Mouse (Mus musculus): ENCODE measurements around the gene Pgghg.

DNA sequence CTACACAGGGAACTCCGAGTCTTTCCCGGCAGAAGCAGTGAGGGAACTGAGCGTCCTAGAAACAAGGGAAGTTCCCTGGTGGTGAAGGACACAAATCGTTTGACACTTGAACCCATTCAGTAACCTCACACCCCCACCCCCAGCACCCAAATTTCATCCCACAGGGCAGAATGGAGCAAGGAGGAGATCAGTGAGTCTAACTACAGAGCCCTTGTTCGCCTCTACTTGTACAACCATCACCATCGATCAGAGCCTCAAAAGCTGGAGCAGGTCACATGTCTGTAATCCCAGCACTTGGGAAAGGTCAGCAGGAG is 15.3 kb downstream of the Pgghg start:
- TF ChIP-seq GATA2 (IDR thresholded peaks at IDR 0.05; ENCODE audit: borderline replicate concordance, low read depth, low read length) = no peak
- no peak for TF ChIP-seq TAL1 (conservative IDR thresholded peaks at IDR 0.05; ENCODE audit: low read depth, low read length)
- TF ChIP-seq CTCF (IDR thresholded peaks at IDR 0.05; ENCODE audit: low read depth, low read length) = no peak
- no peak for TF ChIP-seq POLR2AphosphoS5 (IDR thresholded peaks at IDR 0.05; ENCODE audit: insufficient replicate concordance, low read depth, low read length)
- TF ChIP-seq GATA1 (IDR thresholded peaks at IDR 0.05; ENCODE audit: borderline replicate concordance, low read length) = no peak

All from G1E (cell line).